Mouse (Mus musculus): ENCODE measurements at regions not wholly inside any gene's neighbourhood (a gene's known extent, or its start where the extent isn't known, plus 50 kb on each side); places are given as distances from the start of the nearest gene placed in this dataset.

DNA sequence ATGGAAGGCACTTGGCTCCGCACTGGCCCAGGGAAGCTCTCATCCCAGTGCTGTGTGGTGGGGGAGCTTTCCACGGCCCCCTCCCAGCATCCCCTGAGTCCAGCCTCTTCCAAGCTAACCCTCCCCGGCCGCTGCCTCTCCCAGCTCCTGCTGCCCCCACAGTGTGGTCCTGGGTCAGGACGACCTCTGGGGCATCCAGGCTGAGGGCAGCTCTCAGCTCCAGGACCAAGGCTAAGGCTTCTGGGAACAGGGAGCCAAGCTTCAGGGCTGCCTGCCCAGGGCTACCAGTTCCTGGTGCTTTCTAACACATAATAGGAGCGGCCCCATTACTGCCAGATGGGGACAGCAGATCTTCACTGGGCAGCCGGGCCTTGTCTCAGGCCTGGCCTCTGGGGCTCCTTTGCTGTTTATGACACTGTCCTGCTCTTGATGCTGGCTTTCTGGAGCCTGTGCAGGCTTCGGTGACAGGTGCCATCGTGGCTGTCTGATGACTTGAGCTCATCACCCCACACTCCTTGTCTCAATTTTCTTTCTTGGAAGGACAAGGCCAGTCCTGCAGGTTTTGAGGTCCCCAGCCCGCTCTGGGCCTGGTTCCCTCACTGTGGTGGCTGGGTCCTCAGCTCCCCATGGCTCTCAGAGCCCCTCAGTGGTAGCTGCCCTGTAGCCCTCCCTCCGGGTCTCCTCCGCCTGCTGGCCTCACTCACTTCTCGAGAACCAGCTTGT lies 71.2 kb upstream of the Tmem189 start:
- TF ChIP-seq CTCF (IDR thresholded peaks at IDR 0.05; ENCODE audit: borderline replicate concordance, extremely low read depth, insufficient read depth, insufficient read length) (no peak), POLR2A (IDR thresholded peaks at IDR 0.05; ENCODE audit: borderline replicate concordance, extremely low read depth, insufficient read depth, insufficient read length, poor library complexity, severe bottlenecking) (no peak)
